Comparison of ENCODE assay signal across 19 mouse cellular contexts in the genomic region with DNA sequence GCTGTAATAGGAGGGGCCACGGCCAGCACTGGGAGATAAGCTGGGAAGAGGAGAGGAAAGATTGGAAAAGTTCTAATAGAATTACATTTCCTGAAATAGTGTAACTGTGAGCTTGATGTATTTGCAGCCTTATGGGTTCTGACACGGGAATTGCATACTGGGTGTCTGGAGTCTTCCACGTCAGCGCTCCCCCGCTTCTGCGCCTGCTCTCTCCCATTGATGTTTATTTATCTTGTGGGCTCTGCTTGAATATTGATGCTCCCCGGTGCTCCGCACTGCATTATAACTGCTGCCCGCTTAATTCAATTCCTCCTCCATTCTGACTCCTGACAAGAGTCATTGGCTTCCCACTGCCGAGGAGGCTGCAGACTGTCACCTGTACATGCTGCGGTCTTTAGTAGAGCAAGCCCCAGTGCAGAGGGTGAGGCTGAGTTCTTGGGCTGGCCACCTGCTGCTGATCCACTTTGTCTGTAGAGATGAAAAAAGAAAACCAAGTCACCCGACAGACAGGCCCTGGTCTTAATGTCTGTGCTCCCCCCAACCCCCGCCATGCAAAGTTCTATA.
DNase-seq lines count a peak whose midpoint lies in the region; ATAC-seq and TF ChIP-seq lines count a peak whose summit lies in the region.
"Had no signal": no experiment of that assay in that cellular context is flagged by ENCODE, and none has a peak within 500 bp of the region (broad histone marks: within the 10 kb centered on the region; RNA-seq: fewer than 3 reads in every experiment).

No protein-coding gene starts in this region.

- ATAC-seq in midbrain, embryonic 13.5 days, result peak; percentile 50; the same call in 1 of the 2 replicates
- no peak for ATAC-seq in midbrain, embryonic 11.5 days (ENCODE audit: low FRiP score)
- peak; percentile 66 for ATAC-seq in hindbrain, embryonic 16.5 days
- ATAC-seq in midbrain, postnatal 0 days (ENCODE audit: low FRiP score), result no peak
- ATAC-seq: activated CD4-positive, CD25-positive, alpha-beta regulatory T cell, adult 4 months; forebrain, embryonic 13.5 days; intestine, embryonic 15.5 days; Patski had no signal

- H3K27ac ChIP-seq in midbrain, embryonic 13.5 days, result 0 out of 2 replicates have a peak overlapping the region, but pooled peaks have one; percentile 9
- H3K27ac ChIP-seq in midbrain, embryonic 11.5 days (ENCODE audit: low read depth, low read length), result no peak overlapping the region
- no peak overlapping the region for H3K27ac ChIP-seq in hindbrain, embryonic 16.5 days (ENCODE audit: low read depth, low read length)
- 0 out of 2 replicates have a peak overlapping the region, but pooled peaks have one; percentile 26 for H3K27ac ChIP-seq in midbrain, postnatal 0 days (ENCODE audit: low read depth, low read length)
- H3K27ac ChIP-seq: embryonic facial prominence, embryonic 13.5 days; forebrain, embryonic 13.5 days; gastrocnemius, adult 2 months; intestine, embryonic 15.5 days had no signal

- H3K27me3 ChIP-seq in midbrain, embryonic 13.5 days, result no peaks in the 10 kb centered on the region
- no peaks in the 10 kb centered on the region for H3K27me3 ChIP-seq in midbrain, embryonic 11.5 days (ENCODE audit: control insufficient read depth, insufficient read depth, low read length)
- no peaks in the 10 kb centered on the region for H3K27me3 ChIP-seq in hindbrain, embryonic 16.5 days (replicated peaks; ENCODE audit: control insufficient read depth, insufficient read depth, low read length)
- H3K27me3 ChIP-seq in midbrain, postnatal 0 days (ENCODE audit: insufficient read depth, low read length), result no peaks in the 10 kb centered on the region
- H3K27me3 ChIP-seq: CH12.LX; embryonic facial prominence, embryonic 13.5 days; forebrain, embryonic 13.5 days; heart, embryonic 12.5 days; intestine, embryonic 15.5 days; Patski had no signal

- H3K36me3 ChIP-seq in midbrain, embryonic 13.5 days, result peaks cover 13% of the 10 kb centered on the region
- no peaks in the 10 kb centered on the region; the same call in 1 of the 2 replicates for H3K36me3 ChIP-seq in midbrain, embryonic 11.5 days (ENCODE audit: control insufficient read depth, insufficient read depth, low read length)
- 0 out of 2 replicates have a peak, but pooled peaks cover 5% of the 10 kb centered on the region for H3K36me3 ChIP-seq in hindbrain, embryonic 16.5 days (ENCODE audit: control insufficient read depth, insufficient read depth, low read length)
- H3K36me3 ChIP-seq in midbrain, postnatal 0 days (ENCODE audit: insufficient read depth, low read length), result no peaks in the 10 kb centered on the region
- H3K36me3 ChIP-seq: heart, embryonic 12.5 days; intestine, embryonic 15.5 days had no signal

- no peak for TF ChIP-seq POLR2A in brain, embryonic 14.5 days (IDR thresholded peaks at IDR 0.05; ENCODE audit: borderline replicate concordance, extremely low read depth, insufficient read depth, insufficient read length, poor library complexity, severe bottlenecking)

- peaks cover 6% of the 10 kb centered on the region; the same call in 1 of the 2 replicates for H3K9me3 ChIP-seq in midbrain, embryonic 13.5 days
- no peaks in the 10 kb centered on the region; the same call in 1 of the 2 replicates for H3K9me3 ChIP-seq in midbrain, embryonic 11.5 days (ENCODE audit: control insufficient read depth, low read length)
- H3K9me3 ChIP-seq in hindbrain, embryonic 16.5 days (ENCODE audit: control insufficient read depth, low read length), result peaks cover 3% of the 10 kb centered on the region; the same call in 1 of the 2 replicates
- H3K9me3 ChIP-seq in midbrain, postnatal 0 days (ENCODE audit: low read length), result no peaks in the 10 kb centered on the region
- H3K9me3 ChIP-seq: intestine, embryonic 15.5 days had no signal

- H3K9ac ChIP-seq in midbrain, embryonic 13.5 days (replicated peaks), result 0 out of 2 replicates have a peak overlapping the region, but pooled peaks have one; percentile 2
- no peak overlapping the region for H3K9ac ChIP-seq in midbrain, embryonic 11.5 days (ENCODE audit: low read length)
- H3K9ac ChIP-seq in hindbrain, embryonic 16.5 days (ENCODE audit: low read depth, low read length), result no peak overlapping the region
- no peak overlapping the region for H3K9ac ChIP-seq in midbrain, postnatal 0 days (replicated peaks; ENCODE audit: low read length, poor library complexity, severe bottlenecking)
- H3K9ac ChIP-seq: embryonic facial prominence, embryonic 13.5 days; forebrain, embryonic 13.5 days; heart, embryonic 12.5 days; intestine, embryonic 15.5 days had no signal

- no peak for TF ChIP-seq CTCF in brain, embryonic 14.5 days (IDR thresholded peaks at IDR 0.05; ENCODE audit: borderline replicate concordance, extremely low read depth, insufficient read depth, insufficient read length)
- TF ChIP-seq CTCF in midbrain, postnatal 0 days (IDR thresholded peaks at IDR 0.05), result no peak

- no peak for DNase-seq in midbrain, embryonic 11.5 days (ENCODE audit: low spot score, missing footprints)
- peak; percentile 42 for DNase-seq in brain, embryonic 14.5 days (ENCODE audit: low read depth)
- peak; percentile 38 for DNase-seq in midbrain, postnatal 0 days (ENCODE audit: low spot score)
- no peak for DNase-seq in thymus, postnatal 4 days
- DNase-seq in cerebellum, postnatal 4 days (ENCODE audit: low spot score in 2 of 2), result no peak
- DNase-seq: adrenal gland, postnatal 14 days; cerebellum, adult 9-10 months; cerebellum, postnatal 25 days; gastrocnemius, adult 2 months; gastrocnemius, postnatal 25 days had no signal

- no peak overlapping the region for H3K4me3 ChIP-seq in midbrain, embryonic 13.5 days (replicated peaks)
- no peak overlapping the region for H3K4me3 ChIP-seq in midbrain, embryonic 11.5 days (ENCODE audit: low read depth, low read length)
- H3K4me3 ChIP-seq in hindbrain, embryonic 16.5 days (ENCODE audit: low read length), result no peak overlapping the region
- no peak overlapping the region for H3K4me3 ChIP-seq in midbrain, postnatal 0 days (ENCODE audit: low read depth, low read length)
- H3K4me3 ChIP-seq: embryonic facial prominence, embryonic 13.5 days; forebrain, embryonic 13.5 days; gastrocnemius, adult 2 months; heart, embryonic 12.5 days; intestine, embryonic 15.5 days had no signal

- no peak overlapping the region for H3K4me2 ChIP-seq in midbrain, embryonic 13.5 days (replicated peaks)
- no peak overlapping the region for H3K4me2 ChIP-seq in midbrain, embryonic 11.5 days
- peak overlapping the region; percentile 10; the same call in 1 of the 2 replicates for H3K4me2 ChIP-seq in hindbrain, embryonic 16.5 days (ENCODE audit: low read length)
- H3K4me2 ChIP-seq in midbrain, postnatal 0 days (ENCODE audit: low read depth, low read length, poor library complexity, severe bottlenecking), result no peak overlapping the region
- H3K4me2 ChIP-seq: embryonic facial prominence, embryonic 13.5 days; forebrain, embryonic 13.5 days; heart, embryonic 12.5 days; intestine, embryonic 15.5 days had no signal

- WGBS in midbrain, embryonic 13.5 days, result 69% methylated on average over 13 of the region's 13 CpGs
- WGBS in midbrain, embryonic 11.5 days, result 81% methylated on average over 13 of the region's 13 CpGs
- 56% methylated on average over 13 of the region's 13 CpGs for WGBS in hindbrain, embryonic 16.5 days
- 53% methylated on average over 13 of the region's 13 CpGs for WGBS in midbrain, postnatal 0 days

- peaks cover 24% of the 10 kb centered on the region for H3K4me1 ChIP-seq in midbrain, embryonic 13.5 days (replicated peaks)
- 0 out of 2 replicates have a peak, but pooled peaks cover 2% of the 10 kb centered on the region for H3K4me1 ChIP-seq in midbrain, embryonic 11.5 days (ENCODE audit: control insufficient read depth, insufficient read depth, low read length)
- H3K4me1 ChIP-seq in hindbrain, embryonic 16.5 days (ENCODE audit: control insufficient read depth, insufficient read depth, low read depth, low read length), result peaks cover 18% of the 10 kb centered on the region
- 0 out of 2 replicates have a peak, but pooled peaks cover 8% of the 10 kb centered on the region for H3K4me1 ChIP-seq in midbrain, postnatal 0 days (ENCODE audit: insufficient read depth, low read length)
- H3K4me1 ChIP-seq: intestine, embryonic 15.5 days had no signal

Comparison
In these comparisons a context has a peak if more than half of its experiments do, and no peak if none do; other contexts are left out.
1. ATAC-seq: peak in midbrain, embryonic 13.5 days (single experiment) and hindbrain, embryonic 16.5 days (single experiment); none in midbrain, embryonic 11.5 days (single experiment) and midbrain, postnatal 0 days (single experiment).
2. H3K27ac ChIP-seq: peak in midbrain, embryonic 13.5 days (single experiment) and midbrain, postnatal 0 days (single experiment); none in midbrain, embryonic 11.5 days (single experiment) and hindbrain, embryonic 16.5 days (single experiment).
3. DNase-seq: peak in brain, embryonic 14.5 days (single experiment) and midbrain, postnatal 0 days (single experiment); none in midbrain, embryonic 11.5 days (single experiment), thymus, postnatal 4 days (single experiment) and cerebellum, postnatal 4 days (0 of 2).